Mouse (Mus musculus) bone marrow macrophage, adult 2 months (primary cell): Measurements from ENCODE around the gene Gucy2g. TPM values are rescaled to one million over a fixed set of nuclear protein-coding genes. Genes with fewer than 3 reads are reported as not detected.

ENCODE experiments used
- H3K27ac ChIP-seq: 2 replicates; pipeline ENCODE4 v1.5.1; 2012; ENCODE audit warnings: low read depth, low read length; ENCODE audit not compliant: insufficient read depth
- H3K4me1 ChIP-seq: 2 replicates; pipeline ENCODE4 v1.6.1; 2012; ENCODE audit warnings: low read length; ENCODE audit not compliant: control insufficient read depth, insufficient read depth
- H3K4me3 ChIP-seq: 2 replicates; pipeline ENCODE4 v1.5.1; 2012; ENCODE audit warnings: mild to moderate bottlenecking, low read length, moderate library complexity; ENCODE audit not compliant: insufficient read depth
- CTCF ChIP-seq: IDR thresholded peaks from 2 replicates; pipeline ENCODE4 v1.5.1; 2012; ENCODE audit warnings: low read depth, mild to moderate bottlenecking, low read length, moderate library complexity
- POLR2A ChIP-seq: IDR thresholded peaks from 2 replicates; pipeline ENCODE4 v1.6.1; 2012; ENCODE audit warnings: mild to moderate bottlenecking, low read depth, low read length, borderline replicate concordance
- polyA plus RNA-seq: library from polyadenylated mRNA; stranded (reverse); fragments of >200 nt; gene quantifications from 2 replicates; pipeline ENCODE4 v1.2.4, GENCODE M21; 2012; ENCODE audit not compliant: missing spikeins, insufficient read depth, insufficient read length

Gene Gucy2g
- polyA plus RNA-seq, 1 experiment = not detected

GRCm38 (mm10) chr19:55227135-55227534 lies 13.9 kb downstream of the Gucy2g start:
- TF ChIP-seq POLR2A (no peak), CTCF (no peak)
- Histone ChIP-seq H3K27ac (no peak overlapping the region), H3K4me3 (no peak overlapping the region), H3K4me1 (peaks cover 26% of the 10 kb centered on the region)

- H3K4me1 ChIP-seq = peaks cover 24% of the 10 kb centered on the region
- TF ChIP-seq CTCF (no peak), POLR2A (no peak)
Observed at GRCm38 (mm10) chr19:55226621-55227020, 14.4 kb downstream of the Gucy2g start.

GRCm38 (mm10) chr19:55222268-55222667 lies 18.8 kb downstream of the Gucy2g start:
- Histone ChIP-seq H3K4me1 (peaks cover 9% of the 10 kb centered on the region), H3K27ac (no peak overlapping the region), H3K4me3 (no peak overlapping the region)
- TF ChIP-seq CTCF (no peak), POLR2A (no peak)

More at GRCm38 (mm10) chr19:55226621-55227020, 14.4 kb downstream of the Gucy2g start:
- Histone ChIP-seq H3K4me3 (no peak overlapping the region), H3K27ac (no peak overlapping the region)

- Histone ChIP-seq H3K4me3 (no peak overlapping the region), H3K4me1 (peaks cover 2% of the 10 kb centered on the region; the same call in 1 of the 2 replicates), H3K27ac (no peak overlapping the region)
- TF ChIP-seq POLR2A (no peak), CTCF (no peak)
Observed at GRCm38 (mm10) chr19:55221208-55221607, 19.8 kb downstream of the Gucy2g start.

GRCm38 (mm10) chr19:55219359-55219758 lies 21.7 kb downstream of the Gucy2g start:
- Histone ChIP-seq H3K4me1 (peaks cover 2% of the 10 kb centered on the region; the same call in 1 of the 2 replicates), H3K27ac (no peak overlapping the region), H3K4me3 (no peak overlapping the region)
- no peak for TF ChIP-seq POLR2A
- no peak; the same call in 1 of the 2 replicates for TF ChIP-seq CTCF

GRCm38 (mm10) chr19:55218741-55219221 lies 22.3 kb downstream of the Gucy2g start:
- TF ChIP-seq POLR2A = no peak
- TF ChIP-seq CTCF = no peak
- peak overlapping the region; percentile 72 for H3K4me3 ChIP-seq
- H3K4me1 ChIP-seq = peaks cover 2% of the 10 kb centered on the region; the same call in 1 of the 2 replicates
- no peak overlapping the region for H3K27ac ChIP-seq

- Histone ChIP-seq H3K4me3 (peak overlapping the region; percentile 72), H3K4me1 (peaks cover 2% of the 10 kb centered on the region; the same call in 1 of the 2 replicates), H3K27ac (no peak overlapping the region)
- TF ChIP-seq POLR2A (no peak), CTCF (peak; percentile 99)
Observed at GRCm38 (mm10) chr19:55218192-55218739, 22.8 kb downstream of the Gucy2g start.

- TF ChIP-seq POLR2A (no peak), CTCF (no peak)
- H3K4me3 ChIP-seq = no peak overlapping the region
Observed at GRCm38 (mm10) chr19:55217365-55217764, 23.7 kb downstream of the Gucy2g start.

GRCm38 (mm10) chr19:55216876-55217275 lies 24.2 kb downstream of the Gucy2g start:
- H3K4me1 ChIP-seq = peaks cover 2% of the 10 kb centered on the region; the same call in 1 of the 2 replicates
- H3K27ac ChIP-seq = no peak overlapping the region
- no peak for TF ChIP-seq CTCF
- no peak for TF ChIP-seq POLR2A
- H3K4me3 ChIP-seq = no peak overlapping the region

More at GRCm38 (mm10) chr19:55217365-55217764, 23.7 kb downstream of the Gucy2g start:
- H3K4me1 ChIP-seq = peaks cover 2% of the 10 kb centered on the region; the same call in 1 of the 2 replicates
- no peak overlapping the region for H3K27ac ChIP-seq

GRCm38 (mm10) chr19:55213617-55214340 lies 27.3 kb downstream of the Gucy2g start:
- peaks cover 2% of the 10 kb centered on the region; the same call in 1 of the 2 replicates for H3K4me1 ChIP-seq
- H3K27ac ChIP-seq = no peak overlapping the region
- no peak overlapping the region for H3K4me3 ChIP-seq
- TF ChIP-seq POLR2A (no peak), CTCF (no peak)

GRCm38 (mm10) chr19:55211698-55212097 lies 29.3 kb downstream of the Gucy2g start:
- Histone ChIP-seq H3K4me1 (no peaks in the 10 kb centered on the region), H3K27ac (no peak overlapping the region), H3K4me3 (no peak overlapping the region)
- TF ChIP-seq CTCF (no peak), POLR2A (no peak)
